Mouse (Mus musculus) limb, embryonic 12.5 days (tissue): ENCODE results near the gene Supt6. TPM values are rescaled to one million over a fixed set of nuclear protein-coding genes. Genes with fewer than 3 reads are reported as not detected.
"Not testable (repeated sequence)": the region's sequence is repeated elsewhere in the genome, so short reads cannot be mapped to it uniquely, and the experiment has no call there.

Experiments
- ATAC-seq: fragments of 200-750 bp; cut with Nextera tagmentation; 2 replicates; pipeline ENCODE4 v1.8.0; 2017; ENCODE audit warnings: low read depth, moderate TSS enrichment; ENCODE audit not compliant: insufficient number of reproducible peaks, insufficient read depth, low FRiP score, low TSS enrichment
- H3K27ac ChIP-seq: fragments of 300-500 bp; sonication (generic); 2 replicates; pipeline ENCODE4 v1.5.1; 2016; ENCODE audit warnings: mild to moderate bottlenecking, moderate library complexity
- H3K27me3 ChIP-seq: fragments of 300-500 bp; sonication (generic); 2 replicates; pipeline ENCODE4 v1.6.1; 2016; ENCODE audit warnings: mild to moderate bottlenecking, moderate library complexity
- H3K36me3 ChIP-seq: fragments of 300-500 bp; sonication (generic); 2 replicates; pipeline ENCODE4 v1.6.1; 2016; ENCODE audit warnings: mild to moderate bottlenecking, moderate library complexity
- H3K4me1 ChIP-seq: fragments of 300-500 bp; sonication (generic); replicated peaks from 2 replicates; pipeline ENCODE4 v1.6.1; 2016
- H3K4me2 ChIP-seq: fragments of 300-500 bp; sonication (generic); 2 replicates; pipeline ENCODE4 v1.6.1; 2016; ENCODE audit warnings: mild to moderate bottlenecking, moderate library complexity
- H3K4me3 ChIP-seq: fragments of 300-500 bp; sonication (generic); replicated peaks from 2 replicates; pipeline ENCODE4 v1.5.1; 2016; ENCODE audit warnings: mild to moderate bottlenecking
- H3K9ac ChIP-seq: fragments of 300-500 bp; sonication (generic); replicated peaks from 2 replicates; pipeline ENCODE4 v1.6.1; 2016; ENCODE audit warnings: mild to moderate bottlenecking, moderate library complexity
- H3K9me3 ChIP-seq: fragments of 300-500 bp; sonication (generic); 2 replicates; pipeline ENCODE4 v1.6.1; 2016; ENCODE audit warnings: mild to moderate bottlenecking, moderate library complexity
- WGBS: fragments of 180-500 bp; shearing (Covaris S2); methylation state at CpG from one replicate; pipeline ENCODE4 v1.1.7; 2016; 5-methylcytosine and 5-hydroxymethylcytosine counted together
- polyA plus RNA-seq: library from polyadenylated mRNA; unstranded; fragments of >200 nt; fragmentation: Nextera tagmentation; extraction: Ambion mirVana; gene quantifications from 2 replicates; pipeline ENCODE4 v1.2.1, GENCODE M21; 2016

The Supt6 gene
- polyA plus RNA-seq, 1 experiment from 2014 or later = 36.8 TPM

GRCm38 (mm10) chr11:78194411-78195100 is 51.2 kb downstream of the Supt6 start:
- H3K4me2 ChIP-seq = peak overlapping the region; percentile 57
- H3K36me3 ChIP-seq = peaks cover 37% of the 10 kb centered on the region
- ATAC-seq = 0 out of 2 replicates have a peak, but pooled peaks have one; percentile 40
- H3K27me3 ChIP-seq = no peaks in the 10 kb centered on the region
- WGBS = 4% methylated on average over 30 of the region's 30 CpGs
- peaks cover 20% of the 10 kb centered on the region for H3K4me1 ChIP-seq
- H3K9me3 ChIP-seq = no peaks in the 10 kb centered on the region
- H3K9ac ChIP-seq = peak overlapping the region; percentile 18; the same call in 1 of the 2 replicates
- peak overlapping the region; percentile 46 for H3K4me3 ChIP-seq
- H3K27ac ChIP-seq = peak overlapping the region; percentile 53

GRCm38 (mm10) chr11:78193113-78193512 is 52.7 kb downstream of the Supt6 start, which contains the start of gene Proca1:
Gene Proca1, plus strand, starts transcription at chr11:78193392.
- H3K4me3 ChIP-seq = peak within 1 kb of the TSS; percentile 46
- no peaks in the 10 kb centered on the region for H3K27me3 ChIP-seq
- peak within 1 kb of the TSS; percentile 57 for H3K4me2 ChIP-seq
- peaks cover 37% of the 10 kb centered on the region for H3K36me3 ChIP-seq
- ATAC-seq = no peak
- peak within 1 kb of the TSS; percentile 53; the same call in 1 of the 2 replicates for H3K27ac ChIP-seq
- WGBS = 89% methylated on average over 1 of the region's 1 CpGs
- H3K4me1 ChIP-seq = peaks cover 20% of the 10 kb centered on the region
- 0 out of 2 replicates have a peak within 1 kb of the TSS, but pooled peaks have one; percentile 18 for H3K9ac ChIP-seq
- H3K9me3 ChIP-seq = no peaks in the 10 kb centered on the region

- 51% methylated on average over 6 of the region's 6 CpGs for WGBS
These were observed 55.7 kb downstream of the Supt6 start for GRCm38 (mm10) chr11:78190041-78190440.

GRCm38 (mm10) chr11:78189234-78190040 is 56.4 kb downstream of the Supt6 start:
- Histone ChIP-seq H3K27me3 (no peaks in the 10 kb centered on the region), H3K4me1 (peaks cover 14% of the 10 kb centered on the region), H3K4me2 (peak overlapping the region; percentile 63), H3K4me3 (peak overlapping the region; percentile 83), H3K9me3 (no peaks in the 10 kb centered on the region), H3K27ac (peak overlapping the region; percentile 100), H3K9ac (peak overlapping the region; percentile 96), H3K36me3 (peaks cover 37% of the 10 kb centered on the region)
- under 1% methylated on average over 42 of the region's 42 CpGs for WGBS
- peak; percentile 56 for ATAC-seq

More at GRCm38 (mm10) chr11:78190041-78190440, 55.7 kb downstream of the Supt6 start:
- Histone ChIP-seq H3K4me2 (peak overlapping the region; percentile 63), H3K36me3 (peaks cover 37% of the 10 kb centered on the region), H3K4me3 (peak overlapping the region; percentile 83), H3K9me3 (no peaks in the 10 kb centered on the region), H3K27ac (peak overlapping the region; percentile 100), H3K27me3 (no peaks in the 10 kb centered on the region), H3K9ac (peak overlapping the region; percentile 96; the same call in 1 of the 2 replicates), H3K4me1 (peaks cover 20% of the 10 kb centered on the region)
- ATAC-seq = no peak

- peak within 1 kb of the TSS; percentile 83 for H3K4me3 ChIP-seq
- H3K9me3 ChIP-seq = no peaks in the 10 kb centered on the region
- peak within 1 kb of the TSS; percentile 100 for H3K27ac ChIP-seq
- H3K27me3 ChIP-seq = no peaks in the 10 kb centered on the region
- H3K9ac ChIP-seq = peak within 1 kb of the TSS; percentile 96
- H3K4me1 ChIP-seq = peaks cover 14% of the 10 kb centered on the region
- H3K4me2 ChIP-seq = peak within 1 kb of the TSS; percentile 63
- WGBS = under 1% methylated on average over 79 of the region's 80 CpGs
- peaks cover 33% of the 10 kb centered on the region for H3K36me3 ChIP-seq
- ATAC-seq = peak; percentile 90
These were observed 57.2 kb downstream of the Supt6 start, which contains the start of gene Rab34 for GRCm38 (mm10) chr11:78188331-78189233. Gene Rab34, plus strand, starts transcription at chr11:78188430.

GRCm38 (mm10) chr11:78184702-78185101 is 61.1 kb downstream of the Supt6 start:
- WGBS = 96% methylated on average over 6 of the region's 6 CpGs
- not testable (repeated sequence) for H3K27me3 ChIP-seq, H3K4me2 ChIP-seq, H3K27ac ChIP-seq, H3K9ac ChIP-seq, H3K9me3 ChIP-seq, H3K4me3 ChIP-seq, ATAC-seq
- peaks cover 35% of the 10 kb centered on the region for H3K4me1 ChIP-seq
- H3K36me3 ChIP-seq = peaks cover 26% of the 10 kb centered on the region

- no peak for ATAC-seq
- Histone ChIP-seq H3K4me2 (peak overlapping the region; percentile 48), H3K27me3 (no peaks in the 10 kb centered on the region), H3K36me3 (peaks cover 30% of the 10 kb centered on the region), H3K27ac (peak overlapping the region; percentile 69; the same call in 1 of the 2 replicates), H3K4me1 (peaks cover 40% of the 10 kb centered on the region), H3K9me3 (no peaks in the 10 kb centered on the region), H3K9ac (no peak overlapping the region), H3K4me3 (peak overlapping the region; percentile 88)
- 57% methylated on average over 10 of the region's 10 CpGs for WGBS
These were observed 61.8 kb downstream of the Supt6 start for GRCm38 (mm10) chr11:78183884-78184514.

GRCm38 (mm10) chr11:78182961-78183844 is 62.6 kb downstream of the Supt6 start, which contains the start of gene Rpl23a:
Gene Rpl23a, minus strand, starts transcription at chr11:78183584.
- peak; percentile 75 for ATAC-seq
- no peaks in the 10 kb centered on the region for H3K9me3 ChIP-seq
- peaks cover 30% of the 10 kb centered on the region for H3K36me3 ChIP-seq
- peak within 1 kb of the TSS; percentile 72 for H3K4me2 ChIP-seq
- H3K4me3 ChIP-seq = peak within 1 kb of the TSS; percentile 88
- no peaks in the 10 kb centered on the region for H3K27me3 ChIP-seq
- under 1% methylated on average over 38 of the region's 38 CpGs for WGBS
- peak within 1 kb of the TSS; percentile 92 for H3K9ac ChIP-seq
- H3K27ac ChIP-seq = peak within 1 kb of the TSS; percentile 92
- peaks cover 43% of the 10 kb centered on the region for H3K4me1 ChIP-seq

GRCm38 (mm10) chr11:78182450-78182849 is 63.3 kb downstream of the Supt6 start:
- Histone ChIP-seq H3K9ac (peak overlapping the region; percentile 92), H3K27ac (no peak overlapping the region; the same call in 1 of the 2 replicates), H3K36me3 (peaks cover 30% of the 10 kb centered on the region), H3K4me1 (peaks cover 46% of the 10 kb centered on the region), H3K4me2 (peak overlapping the region; percentile 72), H3K27me3 (no peaks in the 10 kb centered on the region), H3K9me3 (no peaks in the 10 kb centered on the region), H3K4me3 (peak overlapping the region; percentile 88)
- ATAC-seq = no peak
- WGBS = 5% methylated on average over 7 of the region's 7 CpGs
